Mouse (Mus musculus) embryo, embryonic 11 days (tissue): ENCODE measurements around the gene Xkr7.
A peak's percentile ranks its signal among the peaks of the same experiment; 100 is the strongest.

Source experiments
- DNase-seq: peaks from one replicate; pipeline ENCODE4 v3.0.0-alpha.2; 2015

Xkr7 gene

DNA sequence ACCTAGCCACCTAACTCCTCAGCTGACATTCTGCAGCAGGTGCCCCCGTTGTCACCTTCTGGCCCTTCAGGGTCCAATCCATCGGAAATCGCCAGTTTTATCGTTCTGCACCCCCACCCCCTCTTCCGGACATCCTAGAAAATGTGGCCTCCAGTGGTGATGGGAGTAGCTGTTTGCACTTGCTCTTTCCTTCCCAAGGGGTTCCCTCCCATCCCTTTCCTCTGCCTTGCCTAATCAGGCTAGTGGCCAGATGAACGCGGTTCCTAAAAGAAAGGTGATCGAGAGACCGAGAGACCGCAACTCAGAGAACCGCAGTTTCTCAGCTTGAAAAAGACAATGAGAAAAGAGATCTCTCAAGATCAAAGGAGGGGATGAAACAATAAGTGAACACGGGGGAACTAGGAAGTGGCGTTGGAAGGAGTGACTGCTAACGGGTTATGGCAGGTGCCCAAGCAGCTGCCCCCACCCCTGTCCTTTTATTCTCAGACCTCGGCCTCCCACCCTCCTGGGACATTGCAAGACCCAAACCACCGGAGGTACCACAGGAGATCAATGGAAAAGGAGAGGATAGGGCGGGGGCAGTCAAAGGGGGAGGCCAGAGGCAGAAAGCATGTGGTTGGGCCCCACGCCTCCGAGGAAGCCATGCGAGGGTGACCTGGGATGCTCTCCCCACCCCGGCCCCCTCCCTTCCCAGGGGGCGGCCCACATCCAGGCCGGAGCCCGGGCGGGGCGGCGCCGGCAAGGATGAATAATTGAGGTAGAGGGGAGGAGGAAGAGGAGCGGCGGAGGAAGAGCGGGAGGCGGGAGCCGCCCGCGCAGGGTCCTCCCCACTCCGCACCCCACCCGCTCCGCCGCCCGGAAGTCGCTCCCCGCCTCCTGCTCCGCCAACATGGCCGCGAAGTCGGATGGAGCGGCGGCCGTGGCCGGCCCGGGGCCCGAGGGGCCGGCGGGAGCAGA is at the start of gene Xkr7:
Gene Xkr7 (plus strand): TSS at position 727 of the 957 bp plus-strand sequence.
- peak; percentile 55 for DNase-seq

DNA sequence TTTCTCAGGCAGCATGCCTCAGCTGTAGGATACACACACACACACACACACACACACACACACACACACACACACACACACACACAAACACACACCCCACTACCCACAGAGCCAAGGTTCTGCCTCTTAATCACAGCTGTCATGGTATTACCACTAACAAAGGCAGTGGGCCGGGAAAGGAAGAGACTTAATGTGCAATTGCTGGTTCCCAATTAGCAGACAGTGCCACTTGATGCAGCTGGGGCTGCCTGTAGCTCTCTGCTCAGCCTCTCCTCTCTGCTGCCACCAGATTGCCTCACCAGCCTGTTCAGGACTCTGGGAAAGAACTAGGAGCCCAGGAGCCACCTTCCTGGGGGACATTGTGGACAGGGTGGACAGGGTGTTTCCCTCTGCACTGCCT is 46.1 kb upstream of the Xkr7 start:
- DNase-seq: no peak

DNA sequence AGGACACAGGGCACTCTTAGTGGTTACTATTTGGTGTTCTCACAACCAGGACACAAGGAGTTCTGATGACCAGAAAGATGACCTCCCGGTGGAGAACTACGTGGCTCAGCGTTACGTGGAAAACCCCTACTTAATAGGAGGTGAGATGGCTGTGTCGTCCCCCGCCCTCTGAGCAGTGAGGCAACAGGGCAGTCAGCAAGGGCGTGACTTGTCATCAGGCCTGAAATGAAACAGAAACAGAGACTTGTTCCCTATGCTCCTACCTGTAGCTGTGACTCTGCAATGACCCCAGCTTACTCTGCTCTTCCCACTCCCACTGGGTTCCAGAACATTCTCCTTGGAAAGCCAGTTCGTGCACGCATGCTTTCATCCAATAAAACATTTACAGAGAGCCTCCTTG is 40.1 kb upstream of the Xkr7 start:
- no peak for DNase-seq

DNA sequence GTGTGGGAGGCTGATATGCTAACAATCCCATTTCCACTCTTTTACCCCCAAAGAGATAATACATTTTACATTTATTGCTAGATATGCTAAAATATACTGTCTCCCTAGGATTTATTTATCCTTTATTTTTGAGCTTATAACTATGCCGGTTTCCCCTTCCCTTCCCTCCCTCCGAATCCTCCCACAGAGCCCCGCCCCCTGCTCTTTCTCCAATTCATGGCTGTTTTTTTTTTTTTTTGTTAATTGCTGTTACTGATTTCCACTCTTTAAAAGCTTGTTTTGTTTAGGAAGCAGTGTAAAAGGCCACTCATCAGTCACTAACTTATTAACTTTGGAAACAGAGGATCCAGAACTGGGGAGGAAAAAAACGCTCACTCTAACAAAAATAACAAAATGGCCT is 34.6 kb upstream of the Xkr7 start:
- DNase-seq: no peak

DNA sequence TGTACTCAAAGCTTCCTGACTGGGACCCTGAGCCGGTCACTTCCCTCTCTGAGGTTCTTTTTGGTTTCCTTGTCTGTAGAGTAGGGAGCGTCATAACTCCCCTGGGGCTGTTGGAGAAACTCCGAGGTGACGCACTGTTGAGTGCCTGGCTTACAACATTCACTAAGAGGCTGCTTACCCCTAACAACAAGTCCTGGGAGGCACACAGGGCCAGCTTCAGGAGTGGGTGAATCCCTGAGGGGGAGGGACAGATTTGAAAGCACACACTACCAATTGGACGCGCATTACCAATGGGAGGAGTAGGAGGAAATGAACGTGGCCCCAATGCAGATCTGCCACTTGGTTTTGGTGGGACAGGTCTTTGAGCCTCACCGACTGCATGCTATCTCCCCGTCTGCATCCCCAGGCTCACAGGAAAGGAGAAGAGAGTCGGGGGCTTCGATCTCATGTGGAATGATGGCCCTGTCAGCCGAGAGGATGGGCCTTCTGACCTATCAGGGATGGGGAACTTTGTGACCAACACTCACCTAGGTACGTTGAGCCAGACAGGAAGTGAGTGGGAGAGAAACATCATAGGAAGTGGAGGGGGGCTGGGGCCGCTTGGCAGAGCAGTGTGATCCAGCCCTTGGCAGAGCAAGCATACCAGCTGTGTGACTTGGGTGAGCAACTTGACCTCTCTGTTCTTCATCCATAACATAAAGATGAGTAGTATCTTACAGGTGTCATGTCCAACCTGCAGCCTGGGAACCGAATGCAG is 29.0 kb upstream of the Xkr7 start:
- no peak for DNase-seq

DNA sequence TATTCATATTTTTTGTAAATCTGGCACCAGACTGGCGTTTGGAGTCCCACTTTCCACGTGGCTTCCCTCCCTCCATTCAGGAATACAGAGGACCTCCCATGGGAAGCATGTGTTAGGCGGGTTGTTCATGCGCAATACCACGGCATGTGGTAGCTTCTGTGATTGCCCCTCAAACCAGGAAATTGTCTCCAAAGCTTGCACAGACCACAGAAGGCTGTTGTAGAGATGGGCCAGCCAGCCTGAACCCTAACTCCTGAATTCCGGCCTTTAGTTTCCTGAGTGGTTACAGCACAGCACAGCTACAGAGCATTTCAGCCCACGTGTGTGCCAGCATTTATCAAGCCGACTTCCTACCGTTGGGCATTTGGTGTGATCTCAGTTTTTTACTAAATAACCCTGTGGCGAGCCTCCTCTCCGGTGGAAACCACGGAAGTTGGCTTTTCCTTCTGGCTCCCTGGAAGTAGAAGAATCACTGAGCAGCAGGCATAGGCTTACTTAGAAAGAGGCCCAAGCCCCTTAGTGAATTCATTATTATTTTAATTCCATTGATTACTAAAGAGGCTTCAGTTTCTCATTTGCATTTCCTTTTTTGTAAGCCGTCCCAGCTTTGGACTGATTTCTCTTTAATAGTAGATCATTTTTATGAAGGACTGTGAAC is 27.8 kb upstream of the Xkr7 start:
- DNase-seq: no peak

DNA sequence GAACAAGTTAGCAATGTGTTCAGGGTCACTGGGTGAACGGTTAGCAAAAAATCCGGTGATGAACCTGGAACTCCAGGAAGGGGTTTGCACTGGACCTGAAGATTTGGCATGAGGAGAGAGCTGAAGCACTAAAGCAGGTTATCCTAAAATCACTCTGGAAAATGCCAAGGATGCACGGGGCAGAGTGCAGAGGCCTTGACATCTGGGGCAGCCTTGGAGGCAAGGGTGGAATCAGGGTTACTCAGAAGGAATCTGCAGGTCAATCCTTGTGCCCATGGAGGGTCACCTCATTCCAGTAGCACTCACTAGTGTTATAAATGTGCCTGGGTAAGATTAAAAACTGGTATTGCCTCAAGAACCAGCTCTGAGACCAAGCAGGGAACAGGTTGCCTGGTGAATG is 25.7 kb upstream of the Xkr7 start:
- DNase-seq: no peak

DNA sequence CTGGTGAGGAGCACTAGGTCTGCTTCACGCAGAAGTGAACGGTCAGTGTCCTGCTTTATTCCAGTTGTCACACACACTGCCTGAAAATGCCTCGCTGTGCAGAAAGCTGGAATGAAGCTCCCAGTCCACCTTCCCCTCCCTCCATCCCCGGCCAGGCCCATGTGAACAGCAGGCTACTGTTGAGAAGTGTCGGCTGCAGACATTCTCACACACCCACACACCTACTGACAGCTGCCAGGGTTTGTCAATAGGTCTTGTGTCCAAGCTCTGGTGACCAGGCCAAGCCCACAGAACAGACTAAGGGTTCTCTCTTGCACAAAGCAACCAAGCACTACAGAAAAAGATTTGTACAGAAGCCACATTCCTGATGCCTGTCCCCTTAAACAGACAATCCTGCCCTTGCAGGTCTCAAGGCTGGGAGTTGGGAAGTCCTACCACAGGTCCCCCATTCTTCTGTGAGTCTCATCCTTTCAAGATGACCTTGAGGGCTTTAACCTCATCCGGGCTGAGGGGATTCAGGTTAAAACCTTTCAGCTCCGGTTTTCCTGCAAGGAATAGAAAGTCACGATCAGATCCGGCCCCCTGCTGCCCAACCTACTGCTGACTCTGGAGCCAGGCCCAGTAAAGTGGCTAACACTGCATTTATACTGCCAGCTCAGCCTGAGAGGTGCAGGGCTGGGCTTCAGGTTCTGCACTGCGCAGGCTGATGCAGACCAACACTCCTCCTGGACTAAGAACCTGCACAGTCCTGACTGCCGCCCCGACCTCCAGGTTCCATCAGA is 22.3 kb upstream of the Xkr7 start:
- DNase-seq: no peak

DNA sequence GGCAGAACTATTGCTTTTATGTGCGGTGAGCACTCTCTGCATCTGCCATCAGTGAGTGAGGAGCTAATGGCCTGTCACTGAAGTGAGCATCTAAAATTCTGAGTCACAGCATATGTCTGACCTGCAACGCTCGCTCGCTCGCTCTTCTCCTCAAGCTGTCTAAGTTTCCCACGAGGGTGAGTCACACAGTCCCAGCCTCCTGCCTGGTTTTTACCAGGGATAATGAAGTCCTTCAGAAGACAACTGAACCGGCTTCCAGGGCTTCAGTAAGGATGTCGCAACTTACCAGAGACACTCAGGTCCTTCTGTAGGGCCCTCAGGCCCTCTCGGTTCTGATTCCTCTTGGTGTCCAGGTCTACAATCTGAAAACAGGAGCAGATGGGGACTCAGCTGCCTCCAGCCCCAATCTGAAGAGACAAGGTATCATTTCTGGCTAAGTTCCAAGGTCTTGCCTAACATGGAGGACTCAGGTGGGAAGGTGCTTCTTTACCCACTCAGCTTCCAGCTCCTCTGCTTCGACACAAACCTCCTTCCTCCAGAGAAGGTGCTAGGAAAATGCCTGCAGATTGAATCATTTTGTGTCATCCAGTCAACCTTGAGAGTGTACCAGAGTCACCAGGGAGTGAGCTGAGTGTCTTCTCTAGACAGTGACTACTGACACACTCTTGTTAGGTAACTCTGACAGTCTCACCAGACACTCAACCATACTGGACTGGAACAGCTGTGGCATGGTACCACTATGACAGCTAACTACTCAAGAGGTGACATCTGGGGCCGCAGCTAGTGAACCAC is 17.7 kb upstream of the Xkr7 start:
- DNase-seq: no peak

DNA sequence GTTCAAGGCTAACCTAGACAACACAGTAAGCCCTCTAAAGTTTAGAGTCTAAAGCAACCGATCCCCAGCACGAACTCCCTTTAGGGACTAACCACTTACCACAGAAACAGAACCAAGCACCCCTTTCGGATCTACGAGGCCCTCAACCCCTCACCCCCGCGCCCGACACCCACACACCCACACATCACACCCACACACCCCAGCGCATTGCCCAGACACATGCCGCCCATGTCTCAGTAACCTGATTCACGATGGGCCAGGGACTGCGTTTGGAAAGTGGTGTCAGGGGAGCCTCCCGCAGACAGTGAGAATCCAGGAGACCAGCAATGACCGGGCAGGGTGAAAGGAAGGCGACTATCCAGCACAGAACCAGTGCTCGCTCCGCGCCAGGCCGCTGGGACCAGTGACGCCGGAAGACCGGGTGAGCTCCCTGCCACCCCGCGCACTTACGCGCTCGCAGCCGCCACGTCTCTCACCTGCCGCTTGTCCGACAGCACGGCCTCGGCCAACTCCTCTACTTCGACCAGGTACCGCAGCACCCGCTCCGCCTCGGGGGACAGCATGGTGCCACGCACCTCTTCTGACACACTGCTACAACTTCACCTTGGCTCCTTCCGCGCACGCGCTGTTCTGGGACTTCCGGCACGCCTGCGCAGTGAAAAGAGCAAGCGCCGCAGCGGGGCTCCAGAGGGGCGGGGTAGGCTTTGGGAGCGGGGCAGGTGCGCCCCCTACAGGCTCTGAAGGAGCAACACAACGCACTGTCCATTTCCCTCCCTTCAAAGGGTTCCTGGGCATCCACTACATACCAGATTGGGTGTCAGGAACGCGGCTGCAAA is 16.7 kb upstream of the Xkr7 start, which contains the start of gene Pdrg1:
Gene Pdrg1 (minus strand): TSS at position 670 of the 836 bp plus-strand sequence.
- peak; percentile 97 for DNase-seq

DNA sequence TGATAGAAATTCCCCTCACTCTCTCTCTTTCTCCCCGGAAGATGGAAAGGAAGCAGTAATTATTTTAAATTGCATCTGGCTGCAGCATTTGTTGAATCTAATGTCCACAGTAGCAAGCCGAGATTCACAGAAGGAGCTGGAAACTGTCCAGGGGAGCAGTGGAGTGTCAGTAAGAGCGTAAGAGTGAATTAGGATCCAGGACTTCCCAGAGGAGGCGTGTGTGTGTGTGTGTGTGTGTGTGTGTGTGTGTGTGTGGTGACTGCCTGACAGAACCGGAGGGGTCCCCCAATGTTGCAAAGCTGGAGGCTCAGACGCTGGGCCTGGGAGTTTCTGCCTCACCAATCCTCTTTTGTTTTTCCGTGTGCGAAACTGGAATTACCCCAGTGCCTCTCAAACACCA is 15.8 kb upstream of the Xkr7 start:
- no peak for DNase-seq

DNA sequence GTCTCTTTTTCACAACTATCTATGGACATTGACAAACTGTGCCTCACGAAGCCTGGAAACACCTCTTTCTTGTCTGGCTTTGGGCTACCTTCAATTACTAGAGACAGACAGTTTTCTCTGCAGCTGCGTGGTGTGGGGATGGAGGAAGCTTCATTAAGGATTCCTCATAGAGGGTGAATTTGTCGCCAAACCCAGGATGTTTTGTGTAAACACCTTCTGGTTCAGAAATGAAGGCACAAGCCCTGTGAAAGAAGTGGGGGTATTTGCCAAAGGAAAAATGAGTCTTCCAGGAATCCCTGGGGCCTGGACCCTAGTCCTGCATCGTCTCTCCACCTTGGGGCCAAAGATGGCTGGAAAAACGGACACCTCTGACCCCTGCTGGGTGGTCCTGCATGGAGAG is 14.9 kb upstream of the Xkr7 start:
- DNase-seq: no peak

DNA sequence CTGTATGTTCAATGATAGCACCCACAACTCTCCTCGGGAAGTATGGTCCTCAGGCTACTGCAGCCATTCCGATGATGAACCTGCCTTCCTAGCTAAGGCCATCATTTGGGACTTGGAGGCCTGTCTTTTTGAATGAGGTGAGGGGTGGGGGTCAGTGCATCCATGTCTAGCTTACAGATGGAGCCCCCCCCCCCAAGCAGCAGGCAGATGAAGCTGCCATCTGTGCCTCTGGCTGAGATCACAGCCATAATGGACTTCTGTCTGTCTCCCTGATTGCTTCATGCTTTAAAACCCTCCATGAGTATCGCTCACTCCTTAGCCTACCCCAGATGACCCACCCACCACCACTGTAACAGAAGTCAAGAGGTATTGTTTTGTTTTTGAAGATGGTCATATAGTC is 12.3 kb upstream of the Xkr7 start:
- DNase-seq: no peak

DNA sequence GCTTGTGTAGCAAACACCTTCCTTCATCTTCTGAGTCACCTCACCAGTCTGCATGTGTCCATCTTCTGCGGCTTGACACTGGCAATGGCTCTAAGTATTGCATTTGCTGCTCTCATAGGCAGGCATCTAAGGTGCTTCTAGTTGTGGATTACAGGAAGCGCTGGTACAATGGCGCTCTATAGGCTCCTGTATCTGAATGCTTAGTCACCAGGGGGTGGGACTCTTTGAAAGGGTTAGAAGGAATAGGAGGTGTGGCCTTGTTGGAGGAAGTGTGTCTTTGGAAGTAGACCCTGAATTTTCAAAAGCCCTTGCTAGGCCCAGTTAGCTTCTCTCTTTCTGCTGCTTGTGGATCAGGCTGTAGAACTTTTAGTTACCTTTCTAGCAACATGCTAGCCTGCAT is 10.5 kb upstream of the Xkr7 start:
- no peak for DNase-seq

DNA sequence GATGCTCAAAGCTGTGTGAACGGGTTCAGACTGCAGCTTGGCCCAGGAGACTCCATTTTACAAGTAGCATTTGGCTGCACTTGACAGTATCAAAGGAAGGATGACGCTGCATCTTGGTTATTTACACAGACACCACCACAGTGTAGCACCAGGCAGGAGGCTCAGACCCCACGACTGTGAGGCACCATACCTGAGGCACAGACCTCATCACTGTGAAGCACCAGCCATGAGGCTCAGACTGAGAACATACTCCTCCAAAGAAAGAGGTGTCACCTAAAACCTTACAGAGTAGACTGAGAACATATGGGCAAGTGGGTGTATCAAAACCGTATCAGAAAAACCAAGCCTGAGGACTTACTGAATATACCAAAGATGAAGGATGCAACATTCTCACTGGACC is 8.8 kb upstream of the Xkr7 start:
- no peak for DNase-seq

DNA sequence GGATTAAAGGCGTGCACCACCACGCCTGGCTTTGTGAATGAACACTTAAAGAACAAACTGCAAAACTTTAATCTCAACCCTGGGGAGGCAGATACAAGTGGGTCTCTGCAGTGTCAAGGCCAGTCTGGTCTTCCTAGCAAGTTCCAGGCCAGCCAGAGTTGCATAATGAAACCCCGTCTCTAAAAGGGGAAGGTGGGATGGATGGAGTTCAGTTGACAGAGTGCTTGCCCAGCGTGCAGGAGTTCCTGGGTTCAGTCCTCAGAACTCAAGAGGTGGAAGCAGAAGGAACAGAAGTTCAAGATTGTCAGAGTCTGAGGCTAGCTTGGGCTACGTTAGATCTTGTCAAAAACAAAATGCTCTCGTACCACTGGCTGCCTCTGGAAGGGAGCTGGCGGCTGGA is 5.6 kb upstream of the Xkr7 start:
- DNase-seq: no peak

DNA sequence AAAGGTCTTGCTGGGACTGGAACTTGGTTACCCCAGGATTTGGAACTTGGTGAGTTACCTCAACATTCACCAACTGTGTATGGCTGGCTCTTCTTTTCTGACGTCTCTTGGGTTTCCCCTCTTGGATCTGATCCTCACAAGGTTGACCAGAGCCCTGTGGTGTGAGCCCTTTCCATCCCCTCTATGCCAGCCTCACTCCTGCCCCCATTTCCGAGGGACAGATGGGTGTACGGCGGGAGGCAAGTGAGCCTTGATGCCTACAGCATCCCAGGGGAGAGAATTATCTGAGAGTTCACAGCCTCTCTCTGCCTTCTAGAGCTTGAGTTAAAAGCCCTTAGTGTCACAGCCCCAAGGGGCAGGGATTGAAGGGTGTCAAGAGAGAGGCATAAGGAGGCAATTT is 4.2 kb upstream of the Xkr7 start:
- no peak for DNase-seq

DNA sequence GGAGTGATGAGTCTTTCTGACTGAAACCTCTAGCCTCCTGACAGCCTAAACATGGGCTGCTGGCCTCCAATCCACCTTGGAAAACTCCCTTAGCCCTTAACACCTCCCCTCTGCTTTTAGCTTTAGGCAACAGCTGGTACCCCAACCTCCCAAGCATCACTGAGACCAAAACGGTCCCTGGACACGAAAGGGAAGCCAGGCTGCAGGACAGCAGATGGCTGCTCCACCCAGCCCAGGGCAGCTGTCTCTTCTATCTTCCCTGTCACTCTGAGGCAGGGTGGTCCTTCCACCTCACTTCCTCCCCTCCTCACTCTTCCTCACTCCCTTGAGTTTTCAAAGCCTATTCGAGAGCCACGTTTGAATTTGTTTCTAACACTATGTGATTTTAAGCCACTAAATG is 1.2 kb upstream of the Xkr7 start:
- DNase-seq: no peak

DNA sequence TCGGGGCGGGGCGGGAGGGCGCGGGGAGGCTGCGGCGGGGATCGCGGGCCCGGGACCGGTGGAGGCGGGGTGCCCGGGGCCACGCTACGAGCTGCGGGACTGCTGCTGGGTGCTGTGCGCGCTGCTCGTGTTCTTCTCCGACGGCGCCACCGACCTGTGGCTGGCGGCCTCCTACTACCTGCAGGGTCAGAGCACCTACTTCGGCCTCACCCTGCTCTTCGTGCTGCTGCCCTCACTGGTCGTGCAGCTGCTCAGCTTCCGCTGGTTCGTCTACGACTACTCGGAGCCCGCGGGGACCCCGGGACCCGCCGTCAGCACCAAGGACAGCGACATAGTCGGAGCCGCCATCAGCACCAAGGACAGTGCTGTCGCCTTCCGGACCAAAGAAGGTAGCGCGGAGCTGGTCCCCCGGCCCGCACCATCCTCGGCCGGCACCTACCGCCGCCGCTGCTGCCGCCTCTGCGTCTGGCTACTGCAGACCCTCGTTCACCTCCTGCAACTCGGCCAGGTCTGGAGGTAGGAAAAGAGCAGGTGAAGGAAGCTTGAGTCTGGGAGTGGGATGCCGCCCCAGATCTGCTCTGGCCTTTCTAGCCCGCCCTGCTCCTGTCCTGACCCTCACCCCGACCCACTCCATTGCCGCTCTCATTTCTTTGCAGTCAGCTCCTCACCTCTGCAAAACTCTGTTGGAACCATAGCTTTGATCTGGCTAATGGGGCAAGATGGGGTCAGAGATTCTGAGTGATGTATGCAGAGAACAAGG is 611 bp downstream of the Xkr7 start:
- peak; percentile 89 for DNase-seq

DNA sequence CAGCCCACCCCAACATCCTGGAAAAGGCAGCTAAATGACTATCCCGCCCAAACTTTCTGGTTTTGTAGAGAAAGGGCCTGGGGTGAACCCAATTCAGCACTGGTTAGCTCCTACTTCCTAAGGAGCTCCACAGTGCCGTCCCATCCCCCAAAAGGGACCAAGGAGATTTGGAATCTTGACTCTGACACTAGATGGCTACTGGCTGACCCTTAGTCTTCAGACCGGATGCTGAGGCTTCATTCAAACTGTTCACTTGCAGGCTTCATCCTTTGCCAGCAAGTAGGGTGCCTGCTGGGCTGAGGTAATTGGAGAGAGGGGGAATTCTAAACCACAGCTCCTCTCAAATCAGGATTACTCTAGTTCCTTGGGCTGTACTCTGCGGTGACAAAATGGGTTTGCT is 1.3 kb downstream of the Xkr7 start:
- no peak for DNase-seq
